Mouse (Mus musculus): ENCODE data around the gene Smpdl3b.

Smpdl3b gene

GRCm38 (mm10) chr4:132734766-132735165 is 22.3 kb downstream of the Smpdl3b start:
- in situ Hi-C loops (cut with MseI, MboI), result no loop called here

GRCm38 (mm10) chr4:132733071-132733770 is 23.8 kb downstream of the Smpdl3b start:
- in situ Hi-C loops (cut with MseI, MboI), result no loop called here

- in situ Hi-C loops (cut with MseI, MboI), result no loop called here
Measured at GRCm38 (mm10) chr4:132732148-132732684, 24.8 kb downstream of the Smpdl3b start, which contains the start of gene Xkr8. Xkr8 (minus strand) TSS chr4:132732546.

GRCm38 (mm10) chr4:132731616-132732015 is 25.4 kb downstream of the Smpdl3b start:
- in situ Hi-C loops (cut with MseI, MboI), result no loop called here

GRCm38 (mm10) chr4:132728233-132728632 is 28.8 kb downstream of the Smpdl3b start:
- in situ Hi-C loops (cut with MseI, MboI), result no loop called here

GRCm38 (mm10) chr4:132718251-132718650 is 38.8 kb downstream of the Smpdl3b start:
- in situ Hi-C loops (cut with MseI, MboI), result no loop called here

- in situ Hi-C loops (cut with MseI, MboI), result no loop called here
Measured at GRCm38 (mm10) chr4:132713181-132713580, 43.9 kb downstream of the Smpdl3b start.

GRCm38 (mm10) chr4:132706885-132707284 is 50.2 kb downstream of the Smpdl3b start:
- in situ Hi-C loops (cut with MseI, MboI), result no loop called here

- in situ Hi-C loops (cut with MseI, MboI), result no loop called here
Measured at GRCm38 (mm10) chr4:132702076-132702475, 55.0 kb downstream of the Smpdl3b start.

GRCm38 (mm10) chr4:132693366-132693765 is 63.7 kb downstream of the Smpdl3b start:
- in situ Hi-C loops (cut with MseI, MboI), result no loop called here

GRCm38 (mm10) chr4:132689634-132690033 is 67.4 kb downstream of the Smpdl3b start:
- in situ Hi-C loops (cut with MseI, MboI), result no loop called here
